Mouse (Mus musculus) left cerebral cortex, adult 6 months (tissue): ENCODE measurements around the gene Trim68. TPM values are rescaled to one million over a fixed set of nuclear protein-coding genes. Genes with fewer than 3 reads are reported as not detected.

ENCODE experiments used
- long read RNA-seq, 2 experiments: library from polyadenylated mRNA; unstranded; transcript quantifications; one replicate each; pipeline ENCODE4 v2.0.0; 2019 to 2020
- polyA plus RNA-seq: library from polyadenylated mRNA; unstranded; fragments of <200 nt; fragmentation: Nextera tagmentation; gene quantifications from 2 replicates; pipeline ENCODE4 v1.2.3, GENCODE M21; 2021

Trim68 gene
- polyA plus RNA-seq = 3.1 TPM in 2 replicates
- long read RNA-seq, experiment 1, partial matches to known transcripts = 3 of 12 reads
- long read RNA-seq, experiment 1, other reads (novel, unspliced or antisense) = 2 of 12 reads
- long read RNA-seq, experiment 2, partial matches to known transcripts = 0 of 1 reads
- long read RNA-seq, experiment 2, other reads (novel, unspliced or antisense) = 0 of 1 reads

DNA sequence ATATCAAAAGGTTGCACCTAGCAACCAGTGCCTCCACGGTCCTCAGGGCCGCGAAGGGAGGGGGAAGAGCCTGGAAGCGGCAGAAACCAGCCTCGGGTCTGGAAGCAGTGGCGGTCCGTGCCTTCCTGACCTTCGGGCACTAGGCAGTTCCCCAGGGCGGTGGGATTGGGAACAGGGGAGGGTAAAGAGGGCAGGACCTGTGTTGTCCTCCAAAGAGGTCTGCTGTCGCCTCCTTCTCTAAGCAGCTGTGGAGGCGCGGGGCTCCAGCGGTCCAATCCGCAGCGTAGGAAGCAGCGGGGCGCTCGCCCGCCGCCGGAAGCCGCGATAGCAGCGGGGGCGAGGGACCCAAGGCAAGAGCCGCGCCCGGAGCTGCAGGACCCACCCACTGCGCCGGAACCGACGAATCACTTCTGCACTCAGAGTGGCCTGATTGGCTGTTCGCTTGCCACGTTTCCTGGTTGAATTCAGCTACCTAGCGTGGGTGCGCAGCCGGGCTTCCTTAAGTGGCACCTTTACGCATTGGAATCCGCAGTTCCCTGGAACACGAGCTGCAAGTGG lies at the start of gene Trim68:
Gene Trim68 (minus strand): TSS at position 384 of the 558 bp plus-strand sequence.

GRCm38 (mm10) chr7:102727391-102727790 lies 40.3 kb upstream of the Trim68 start, which contains the start of gene Olfr559:
Gene Olfr559 (minus strand): TSS chr7:102727491.

DNA sequence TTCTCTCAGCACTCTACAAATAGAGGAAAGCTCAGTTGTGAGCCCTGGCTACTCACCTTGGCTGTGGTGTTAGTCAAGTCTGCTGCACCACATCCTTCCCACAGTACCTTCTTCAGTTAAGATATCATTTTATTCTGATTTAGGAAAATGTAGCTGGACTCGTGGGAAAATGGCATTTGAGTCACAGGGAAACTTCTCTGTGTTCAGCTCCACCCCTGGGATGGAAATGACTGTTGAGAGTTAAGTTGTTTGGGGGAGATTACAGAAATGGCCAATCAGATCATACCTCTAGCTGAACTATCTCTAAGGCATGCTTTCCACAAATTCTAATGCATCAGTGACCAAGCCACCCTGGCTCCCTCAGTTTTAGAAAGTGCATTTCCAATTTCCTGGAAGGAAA lies 31.8 kb upstream of the Trim68 start, which contains the start of gene Olfr33:
Gene Olfr33 (minus strand): TSS at position 101 of the 400 bp plus-strand sequence.

DNA sequence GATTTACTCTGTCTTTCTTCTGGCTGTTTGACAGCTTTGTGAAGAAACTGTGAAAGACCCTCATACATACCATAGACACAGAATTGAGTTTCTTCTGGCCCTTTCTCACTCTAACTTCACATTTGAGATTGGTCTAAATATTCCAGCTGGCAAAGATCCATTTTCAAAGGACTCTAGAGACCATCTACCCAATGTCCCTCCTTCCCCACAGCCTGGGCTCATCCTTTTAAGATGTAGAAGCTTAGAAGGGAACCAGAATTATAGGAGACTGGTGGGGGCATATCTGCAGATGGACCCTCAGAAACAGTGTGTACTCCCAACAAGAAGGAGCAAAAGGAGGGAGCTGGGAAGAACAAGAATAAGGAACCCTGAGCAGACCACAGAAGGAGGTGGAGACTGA lies 14.8 kb upstream of the Trim68 start, which contains the start of gene Olfr558:
Gene Olfr558 (plus strand): TSS at position 301 of the 400 bp plus-strand sequence.

GRCm38 (mm10) chr7:102695358-102696125 lies 8.4 kb upstream of the Trim68 start, which contains the start of gene Olfr557:
Gene Olfr557 (plus strand): TSS chr7:102695910.

DNA sequence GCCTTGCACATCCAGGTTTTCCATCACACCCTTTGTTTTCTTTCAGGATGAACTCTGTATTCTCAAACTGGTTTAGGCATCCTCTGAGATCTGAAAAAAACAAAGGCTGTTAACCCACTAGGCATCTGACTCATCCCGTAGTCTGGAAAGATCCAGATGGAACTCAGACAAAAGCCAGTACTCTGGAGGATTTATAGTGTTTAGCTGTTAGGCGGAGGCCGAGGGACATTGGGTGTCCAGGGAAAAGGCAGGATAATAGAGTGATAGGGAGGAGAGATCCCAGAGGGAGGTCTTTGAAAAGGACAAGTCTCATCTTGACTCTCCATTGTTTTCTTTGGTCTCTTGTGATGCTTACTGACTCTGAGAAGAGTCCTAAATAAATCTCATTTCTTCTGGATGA lies 22.5 kb downstream of the Trim68 start, which contains the start of gene Olfr556:
Gene Olfr556 (plus strand): TSS at position 301 of the 400 bp plus-strand sequence.

GRCm38 (mm10) chr7:102658523-102658922 lies 28.6 kb downstream of the Trim68 start, which contains the start of gene Olfr555:
Gene Olfr555 (plus strand): TSS chr7:102658823.

GRCm38 (mm10) chr7:102638132-102638531 lies 49.0 kb downstream of the Trim68 start, which contains the start of gene Olfr554:
Gene Olfr554 (plus strand): TSS chr7:102638432.

Other genes with a start within 250 kb of the Trim68 start
- 7.2 and 7.6 TPM in 2 replicates for gene Rrm1, start 245.6 kb downstream of the Trim68 start, polyA plus RNA-seq
- not detected in 2 replicates for gene Olfr543, start 205.6 kb downstream of the Trim68 start, polyA plus RNA-seq
- not detected in 2 replicates for gene Olfr544, start 199.0 kb downstream of the Trim68 start, polyA plus RNA-seq
- not detected in 2 replicates for gene Olfr545, start 187.8 kb downstream of the Trim68 start, polyA plus RNA-seq
- gene Olfr547, start 152.6 kb downstream of the Trim68 start, polyA plus RNA-seq = not detected in 2 replicates
- not detected in 2 replicates for gene Olfr548-ps1, start 146.4 kb downstream of the Trim68 start, polyA plus RNA-seq
- not detected in 2 replicates for gene Olfr549, start 137.5 kb downstream of the Trim68 start, polyA plus RNA-seq
- gene Trim21, start 121.8 kb downstream of the Trim68 start, polyA plus RNA-seq = 0.11 and 0.68 TPM in 2 replicates
- 0.20 TPM in 1 of 2 replicates, not detected in the other for gene Olfr550, start 115.9 kb downstream of the Trim68 start, polyA plus RNA-seq
- 0.01 TPM in 1 of 2 replicates, not detected in the other for gene Olfr551, start 95.4 kb downstream of the Trim68 start, polyA plus RNA-seq
- gene Olfr552, start 89.6 kb downstream of the Trim68 start, polyA plus RNA-seq = not detected in 2 replicates
- not detected in 2 replicates for gene Olfr553, start 69.1 kb downstream of the Trim68 start, polyA plus RNA-seq
- gene Olfr554, start 48.9 kb downstream of the Trim68 start, polyA plus RNA-seq = not detected in 2 replicates
- not detected in 2 replicates for gene Olfr555, start 28.5 kb downstream of the Trim68 start, polyA plus RNA-seq
- gene Olfr556, start 22.4 kb downstream of the Trim68 start, polyA plus RNA-seq = not detected in 2 replicates
- not detected in 2 replicates for gene Olfr557, start 8.6 kb upstream of the Trim68 start, polyA plus RNA-seq
- gene Olfr558, start 14.9 kb upstream of the Trim68 start, polyA plus RNA-seq = not detected in 2 replicates
- not detected in 2 replicates for gene Olfr33, start 31.7 kb upstream of the Trim68 start, polyA plus RNA-seq
- gene Olfr559, start 40.2 kb upstream of the Trim68 start, polyA plus RNA-seq = not detected in 2 replicates
- gene Olfr560, start 72.0 kb upstream of the Trim68 start, polyA plus RNA-seq = not detected in 2 replicates
- gene Olfr78, start 72.1 kb upstream of the Trim68 start, polyA plus RNA-seq = 0.33 and 0.41 TPM in 2 replicates
- not detected in 2 replicates for gene Olfr561, start 83.9 kb upstream of the Trim68 start, polyA plus RNA-seq
- gene Olfr564, start 116.2 kb upstream of the Trim68 start, polyA plus RNA-seq = not detected in 2 replicates
- not detected in 2 replicates for gene Olfr566, start 171.4 kb upstream of the Trim68 start, polyA plus RNA-seq
- not detected in 2 replicates for gene Olfr568, start 189.8 kb upstream of the Trim68 start, polyA plus RNA-seq
- not detected in 2 replicates for gene Olfr569, start 203.6 kb upstream of the Trim68 start, polyA plus RNA-seq
- not detected in 2 replicates for gene Olfr570, start 207.2 kb upstream of the Trim68 start, polyA plus RNA-seq
- gene Olfr571, start 230.2 kb upstream of the Trim68 start, polyA plus RNA-seq = not detected in 2 replicates
- not detected in 2 replicates for gene Olfr572, start 237.1 kb upstream of the Trim68 start, polyA plus RNA-seq